Mouse (Mus musculus) right cerebral cortex, adult 2 months (tissue): ENCODE results near the gene Fbxl4.
"Not testable (repeated sequence)": the region's sequence is repeated elsewhere in the genome, so short reads cannot be mapped to it uniquely, and the experiment has no call there.

Source experiments
- DNase-seq, 2 experiments: peaks; one replicate each; pipeline ENCODE4 v3.0.0; 2021 to 2022; ENCODE audit warnings: low spot score in 2 of 2

Gene Fbxl4

DNA sequence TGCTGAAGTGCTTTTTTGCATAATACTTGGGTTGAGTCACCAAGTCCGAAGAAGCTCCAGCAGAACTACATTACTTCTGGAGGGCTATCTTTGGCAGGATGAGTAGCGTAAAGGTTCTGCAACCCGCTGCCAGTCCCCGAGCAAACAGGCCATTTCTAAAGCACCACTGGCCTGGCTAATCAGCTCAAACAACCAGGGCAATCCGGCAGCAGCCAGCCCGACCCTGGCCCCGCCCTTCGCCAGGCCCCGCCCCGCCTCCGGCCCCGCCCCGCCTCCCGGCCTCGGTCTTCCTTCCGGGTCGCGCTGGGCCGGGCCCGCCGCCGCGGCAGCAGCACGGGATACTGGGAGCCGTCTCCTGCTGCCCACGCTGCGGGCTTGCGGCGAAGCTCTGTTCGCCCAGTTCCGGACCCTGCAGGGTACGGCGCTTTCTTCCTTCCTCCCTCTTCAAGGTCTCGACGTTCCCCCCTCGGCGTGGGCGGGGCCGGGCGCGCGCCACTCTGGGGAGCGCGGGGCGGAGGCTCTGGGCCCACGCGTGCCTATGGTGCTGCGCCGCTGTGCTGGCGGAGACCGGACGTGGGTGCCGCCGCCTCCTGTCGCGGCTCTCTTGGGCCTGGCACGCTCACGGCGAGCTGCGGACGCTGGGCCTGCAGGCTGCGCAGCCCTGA lies at the start of gene Fbxl4:
Fbxl4 (plus strand) TSS at position 278 of the 665 bp plus-strand sequence.
- DNase-seq, result peak; percentile 82 to 86

DNA sequence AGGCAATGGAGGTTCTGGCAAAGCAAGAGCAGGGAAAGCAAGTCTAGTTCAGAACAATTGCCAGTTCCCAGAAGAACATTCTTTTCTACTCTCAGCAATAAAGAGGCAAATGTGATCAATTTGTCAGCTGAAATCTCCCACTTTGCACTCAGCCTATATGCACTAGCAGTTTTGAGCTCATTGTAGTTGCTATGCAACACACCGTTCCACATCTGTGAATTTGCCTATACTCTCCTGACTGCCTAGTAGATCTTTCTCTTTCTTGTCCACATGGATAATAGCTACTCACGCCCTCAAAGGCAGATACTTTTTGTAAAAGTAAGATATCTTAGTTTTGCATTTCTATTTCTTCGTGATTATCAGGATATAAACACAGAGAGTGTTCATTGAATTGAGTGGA lies 42.8 kb upstream of the Fbxl4 start:
- no peak for DNase-seq

DNA sequence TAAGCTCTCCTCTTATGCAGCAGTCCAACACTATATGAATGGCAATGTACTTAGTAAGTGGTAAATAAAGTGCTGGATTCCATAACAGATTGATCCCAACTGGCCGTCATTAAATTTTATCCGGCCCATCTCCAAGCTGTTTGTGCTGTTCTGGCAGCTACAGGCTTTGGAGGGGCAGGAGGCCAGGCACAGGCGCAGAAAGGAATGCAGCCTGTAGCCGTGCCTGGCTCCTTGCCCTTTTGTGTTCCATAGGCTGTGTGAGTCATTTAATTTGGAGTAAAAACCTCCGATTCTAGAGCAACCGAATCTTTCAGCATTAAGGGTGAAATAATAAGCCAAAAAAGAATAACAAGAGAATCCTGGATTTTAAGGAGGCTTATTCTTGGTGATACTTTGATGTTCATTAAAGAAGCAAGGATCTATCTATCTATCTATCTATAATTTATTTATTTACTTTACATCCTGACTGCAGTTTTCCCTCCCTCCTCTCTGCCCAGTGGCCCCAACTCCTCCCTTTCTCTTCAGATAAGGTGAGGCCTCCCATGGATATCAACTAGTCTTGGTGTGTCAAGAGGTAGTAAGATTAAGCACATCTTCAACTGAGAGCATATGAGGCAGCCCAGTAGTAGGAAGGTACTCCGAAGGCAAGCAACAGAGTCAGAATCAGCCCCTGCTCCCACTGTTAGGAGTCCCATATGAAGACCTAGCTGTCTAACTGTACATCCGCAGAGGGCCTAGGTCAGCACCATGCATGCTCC lies 14.3 kb upstream of the Fbxl4 start:
- no peak for DNase-seq

DNA sequence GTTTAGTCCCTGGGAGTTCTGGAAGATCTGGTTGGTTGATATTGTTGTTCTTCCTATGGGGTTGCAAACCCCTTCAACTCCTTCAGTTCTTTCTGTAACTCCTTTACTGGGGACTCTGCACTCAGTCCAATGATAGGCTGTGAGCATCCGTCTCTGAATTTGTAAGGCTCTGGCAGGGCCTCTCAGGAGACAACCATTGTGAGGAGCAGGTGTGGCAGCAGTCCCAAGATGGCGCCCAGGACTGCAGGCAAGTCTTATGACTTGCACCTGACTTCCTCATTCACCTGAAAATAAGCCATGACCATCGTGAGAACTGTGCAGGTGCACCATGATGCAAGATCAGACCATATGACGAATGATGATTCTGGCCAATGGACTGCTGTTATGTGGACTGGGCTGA lies 8.3 kb upstream of the Fbxl4 start:
- DNase-seq, result not testable (repeated sequence)

DNA sequence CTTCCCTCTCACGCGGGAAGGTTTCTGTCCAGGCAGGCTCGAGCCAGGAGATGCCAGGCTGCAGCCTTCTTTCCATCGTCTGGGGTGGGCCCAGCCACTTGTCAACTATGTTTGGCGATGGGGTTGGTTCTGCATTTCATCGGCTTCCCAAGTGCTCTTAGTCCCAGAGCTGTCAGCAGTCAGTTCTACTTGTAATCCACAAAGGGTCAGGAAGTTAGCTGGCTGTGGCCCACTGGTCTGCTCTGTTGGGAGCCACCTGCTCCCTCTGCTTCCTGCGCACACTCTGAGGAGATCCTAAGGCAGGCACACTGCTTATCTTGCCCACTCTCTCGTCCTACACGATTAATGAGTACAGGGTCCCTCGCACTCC lies 573 bp downstream of the Fbxl4 start:
- no peak for DNase-seq

DNA sequence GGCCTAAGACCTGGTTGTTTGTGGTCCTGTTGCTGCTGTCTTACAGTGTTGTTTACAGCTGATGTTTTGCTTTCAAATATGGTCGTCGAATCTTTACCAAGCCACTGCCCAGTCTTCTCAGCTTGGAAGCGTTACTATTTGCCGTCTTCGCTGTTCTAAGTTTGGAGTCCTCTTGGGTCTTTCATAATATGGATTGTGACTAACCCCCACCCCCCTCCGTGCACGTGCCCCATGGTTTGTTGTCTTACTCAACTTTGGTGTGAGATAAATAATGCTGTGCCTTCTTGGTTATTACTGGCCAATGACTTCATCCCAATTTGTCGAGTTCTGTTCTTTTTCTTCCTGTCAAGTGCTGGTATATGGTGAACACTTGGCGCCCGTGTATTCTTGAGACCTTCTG lies 1.1 kb downstream of the Fbxl4 start:
- DNase-seq, result no peak

DNA sequence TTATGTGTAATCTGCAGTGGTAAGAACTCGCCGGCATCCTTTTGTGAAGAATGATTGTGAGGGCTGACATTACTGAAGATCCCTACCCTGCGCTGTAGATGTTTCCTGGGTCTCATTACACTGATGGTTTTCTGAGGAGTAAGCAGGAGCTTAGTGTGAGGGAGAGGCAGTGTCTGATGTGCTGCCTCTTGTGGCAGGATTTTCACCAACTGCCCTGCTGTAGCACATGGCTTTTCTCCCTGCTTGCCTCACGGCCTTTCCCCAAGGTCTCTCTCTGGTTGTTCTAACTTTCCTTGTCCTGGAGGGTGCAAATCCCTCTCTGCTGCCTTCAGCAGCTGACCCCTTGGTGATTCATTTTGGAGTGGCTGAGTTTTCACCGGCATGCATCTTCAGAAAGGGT lies 10.0 kb downstream of the Fbxl4 start:
- no peak for DNase-seq

DNA sequence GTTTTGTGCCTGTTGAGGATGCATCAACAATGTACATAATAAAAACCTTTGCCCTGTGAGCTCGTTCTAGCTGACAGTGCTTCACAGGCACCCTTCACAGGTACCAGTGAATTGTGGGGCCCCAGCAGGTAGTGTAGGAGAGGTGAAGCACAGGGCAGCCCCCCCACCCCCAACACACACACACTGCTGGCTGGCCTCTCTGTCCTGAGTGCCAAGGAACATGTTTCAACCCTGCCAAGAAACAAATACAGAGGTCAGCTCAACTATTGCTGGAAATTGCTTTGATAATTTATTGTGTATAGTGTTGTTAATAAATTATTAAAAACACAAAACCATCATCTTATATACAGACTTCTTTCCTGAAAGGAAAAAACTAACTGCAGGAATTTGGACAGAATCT lies 21.2 kb downstream of the Fbxl4 start:
- DNase-seq, result no peak

DNA sequence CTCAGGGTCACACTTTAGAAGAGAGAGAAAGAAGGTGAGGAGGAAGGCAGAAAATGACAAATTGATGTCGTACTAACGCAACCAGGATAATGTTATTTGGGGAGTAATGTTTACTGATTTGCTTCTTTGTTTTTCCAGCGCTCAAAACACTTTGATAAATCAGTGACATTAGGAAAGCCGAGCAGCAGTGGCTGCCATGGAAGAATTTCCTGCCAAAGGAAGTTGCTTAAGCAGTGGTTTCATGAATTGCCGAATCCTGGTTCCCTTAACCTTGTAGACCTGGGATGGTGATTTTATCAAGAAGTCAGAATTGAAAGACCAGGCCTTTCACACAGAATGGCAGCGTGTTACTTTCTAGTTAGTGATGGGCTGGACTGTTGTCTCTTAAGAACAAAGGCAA lies 23.3 kb downstream of the Fbxl4 start:
- DNase-seq, result no peak

DNA sequence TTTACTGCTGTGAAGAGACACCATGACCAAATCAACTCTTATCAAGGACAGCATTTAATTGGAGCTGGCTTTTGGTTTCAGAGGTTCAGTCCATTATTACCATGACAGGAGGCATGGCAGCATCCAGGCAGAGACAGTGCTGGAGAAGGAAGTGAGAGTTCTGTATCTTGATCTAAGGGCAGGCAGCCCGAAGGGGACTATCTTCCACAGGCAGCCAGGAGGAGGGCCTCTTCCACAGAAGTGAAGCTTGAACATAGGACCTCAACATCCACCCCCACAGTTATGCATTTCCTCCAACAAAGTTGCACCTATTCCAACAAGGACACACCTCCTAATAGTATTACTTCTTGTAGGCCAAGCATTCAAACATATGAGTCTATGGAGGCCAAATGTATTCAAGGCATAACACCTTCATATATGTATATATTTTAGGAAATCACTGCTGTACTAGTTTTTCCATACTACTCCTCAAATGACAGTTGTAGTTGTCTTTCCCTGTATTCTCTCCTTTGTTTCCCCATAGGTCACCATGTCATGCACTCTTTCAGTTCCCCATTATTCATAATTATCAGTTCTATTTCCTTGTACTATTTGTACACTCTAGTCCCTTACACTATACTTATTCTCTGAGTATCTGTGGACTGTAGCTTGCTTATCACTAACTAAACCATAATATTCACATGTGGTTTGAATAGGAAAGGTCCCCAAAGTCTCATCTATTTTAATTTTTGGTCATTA lies 26.4 kb downstream of the Fbxl4 start:
- DNase-seq, result no peak

DNA sequence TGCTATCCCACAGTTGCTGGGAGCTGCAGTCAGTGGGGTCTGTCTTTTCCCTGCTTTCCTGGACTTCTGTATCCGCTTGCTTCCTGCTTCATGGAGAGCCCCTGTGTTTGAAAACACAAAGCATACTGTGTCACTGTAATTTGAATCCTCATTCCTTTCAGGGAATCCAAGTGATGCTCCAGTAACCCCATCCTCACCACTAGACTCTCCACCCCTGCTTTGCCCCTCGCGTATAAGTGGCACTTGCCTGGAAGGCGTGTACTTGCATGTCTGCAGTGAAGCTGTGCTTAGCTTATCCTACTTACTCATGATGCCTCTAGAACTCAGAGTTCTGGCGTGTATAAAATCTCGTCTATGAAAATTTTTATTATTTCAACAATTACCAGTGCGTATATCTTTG lies 32.7 kb downstream of the Fbxl4 start:
- no peak for DNase-seq

DNA sequence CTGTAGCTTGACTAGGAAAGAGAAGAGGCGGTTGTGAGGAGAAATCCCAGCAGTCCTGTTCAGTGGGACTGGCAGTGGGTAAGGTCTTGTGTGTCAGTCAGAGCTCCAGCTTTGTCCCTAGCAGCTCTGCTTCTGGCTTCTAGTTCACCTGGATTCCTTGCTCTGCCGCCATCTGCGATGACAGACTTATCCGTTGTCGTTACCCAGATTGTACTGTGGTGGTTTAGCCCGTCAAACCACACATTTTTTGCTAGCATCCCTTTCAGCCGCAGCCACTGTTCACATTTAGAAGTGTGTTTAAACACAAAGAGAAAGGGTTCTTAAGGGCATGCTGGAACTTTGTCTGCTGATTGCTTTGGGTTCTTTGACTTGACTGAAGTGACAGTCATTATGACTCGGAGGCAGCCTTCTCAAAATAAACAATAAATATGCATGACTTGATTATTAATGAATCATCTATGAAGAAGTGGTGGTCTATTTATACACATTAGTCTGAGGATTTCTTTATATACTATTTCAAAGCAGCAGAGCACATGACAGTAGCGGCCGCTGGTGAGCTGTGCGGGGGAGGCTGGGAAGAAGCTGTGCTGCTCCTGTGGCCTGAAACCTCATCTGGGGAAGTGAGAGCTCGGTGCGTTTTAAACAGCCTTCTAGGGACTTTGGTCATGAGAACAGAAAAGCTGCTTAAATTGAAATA lies 35.6 kb downstream of the Fbxl4 start:
- peak; percentile 30 to 31 for DNase-seq

DNA sequence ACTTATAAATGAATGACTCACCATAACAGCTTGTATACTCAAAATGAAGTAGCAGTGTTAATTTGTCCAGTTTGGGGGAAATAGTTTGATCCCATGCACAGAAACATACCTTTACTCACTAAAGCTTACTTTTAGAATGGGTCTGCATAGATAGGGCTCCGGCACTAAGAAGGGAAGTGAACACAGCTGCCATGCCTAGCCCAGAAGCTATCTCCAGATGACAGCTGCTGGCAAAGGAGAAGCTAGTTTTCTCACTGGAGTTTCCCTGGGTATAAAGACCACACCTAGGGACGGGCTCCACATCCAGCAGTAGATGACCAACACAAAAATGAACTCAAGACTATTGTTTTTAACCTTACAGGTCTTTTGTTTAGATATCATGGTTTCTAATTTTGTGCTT lies 38.1 kb downstream of the Fbxl4 start:
- DNase-seq, result no peak

DNA sequence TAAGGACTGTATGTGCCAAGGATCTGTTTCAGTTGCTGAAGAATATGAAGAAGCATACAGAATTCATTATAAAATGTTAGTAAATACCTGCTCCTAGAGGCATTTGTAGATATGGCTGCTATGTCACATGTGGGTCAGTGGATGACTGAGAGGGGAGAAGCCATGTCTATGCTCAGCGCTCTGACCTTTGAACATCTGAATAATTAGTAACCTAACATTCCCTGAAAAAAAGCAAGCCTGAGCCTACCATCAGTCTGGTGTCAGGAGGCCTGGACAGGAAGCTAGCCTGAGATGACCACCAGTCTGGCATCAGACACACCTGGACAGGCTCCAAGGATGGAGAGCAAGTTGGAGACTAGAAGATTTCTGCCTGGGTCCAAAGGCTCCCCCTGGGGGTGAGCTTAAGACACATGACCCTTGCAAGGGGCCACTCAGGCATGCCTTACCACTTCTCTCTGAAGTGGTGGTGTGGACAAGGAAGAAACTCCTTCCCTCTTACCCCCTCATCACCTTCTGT lies 39.2 kb downstream of the Fbxl4 start:
- DNase-seq, result no peak

DNA sequence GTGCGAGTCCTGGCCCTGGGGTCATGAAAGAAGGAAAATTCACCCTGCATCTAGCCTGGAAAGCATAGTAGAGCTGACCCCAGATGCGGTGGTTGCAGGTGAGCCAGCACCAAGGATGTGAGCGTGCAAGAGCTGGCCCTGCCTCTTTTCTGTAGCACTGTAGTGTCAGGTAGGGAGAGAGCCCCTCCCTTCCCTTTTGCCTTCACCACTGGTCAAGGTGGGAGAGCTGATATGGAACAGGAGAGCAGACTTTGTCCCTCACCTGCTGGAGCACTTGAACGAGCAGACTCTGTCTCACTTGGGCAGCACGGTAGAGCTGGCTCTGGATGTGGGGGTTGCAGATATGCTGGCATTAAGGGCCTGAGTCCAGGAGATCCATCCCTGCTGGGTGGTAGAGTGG lies 39.7 kb downstream of the Fbxl4 start:
- DNase-seq, result no peak

DNA sequence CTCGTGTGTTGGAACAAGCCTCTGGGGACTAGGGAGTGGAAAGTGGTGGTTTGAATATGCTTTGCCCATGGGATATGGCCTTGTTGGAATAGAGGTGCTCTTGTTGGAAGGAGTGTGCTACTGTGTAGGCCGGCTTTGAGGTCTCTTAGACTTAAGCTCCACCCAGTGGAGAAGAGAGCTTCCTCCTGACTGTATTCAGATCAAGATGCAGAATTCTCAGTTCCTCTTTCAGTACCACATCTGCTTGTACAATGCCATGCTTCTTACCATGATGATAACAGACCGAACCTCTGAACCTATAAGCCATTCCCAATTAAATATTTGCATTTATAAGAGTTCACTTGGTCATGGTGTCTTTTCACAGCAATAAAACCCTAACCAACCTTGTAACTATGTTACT lies 44.7 kb downstream of the Fbxl4 start:
- no peak for DNase-seq

DNA sequence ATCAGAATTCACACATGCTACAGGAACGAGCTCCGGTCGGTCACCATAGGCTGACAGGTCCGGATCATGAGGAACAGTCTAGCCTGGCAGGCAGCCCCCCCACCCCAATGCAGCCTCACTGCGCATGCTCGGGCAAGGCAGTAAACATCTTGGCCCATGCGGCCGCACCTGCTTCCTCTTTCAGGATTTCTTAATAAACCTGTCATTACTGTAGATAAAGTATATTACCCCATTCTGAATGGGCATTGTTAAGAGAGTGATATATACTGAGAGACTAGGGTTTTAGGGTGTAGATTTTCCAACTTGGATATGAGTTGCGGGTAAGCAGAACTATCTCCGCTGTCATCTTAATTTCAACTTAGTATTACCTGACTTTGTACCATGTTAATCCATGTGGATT lies 45.6 kb downstream of the Fbxl4 start:
- DNase-seq, result no peak

DNA sequence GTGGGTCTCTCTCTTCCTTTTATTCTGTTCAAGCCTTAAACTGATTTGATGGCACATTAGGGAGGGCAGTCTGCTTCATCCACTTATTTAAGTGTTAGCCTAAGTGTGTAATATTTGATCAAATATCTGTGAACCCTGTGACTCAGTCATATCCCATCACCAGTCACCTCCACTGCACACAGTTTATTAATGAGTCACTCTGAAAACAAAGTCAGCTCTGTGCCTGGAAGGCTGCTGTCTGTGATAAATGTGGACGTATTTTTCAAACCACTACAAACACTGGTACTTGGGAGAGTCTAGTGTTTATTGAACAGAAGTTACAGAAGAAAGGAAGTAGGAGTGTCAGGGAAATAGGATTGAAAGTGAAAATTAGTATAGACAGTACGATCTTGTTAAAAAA lies 63.3 kb downstream of the Fbxl4 start:
- no peak for DNase-seq

DNA sequence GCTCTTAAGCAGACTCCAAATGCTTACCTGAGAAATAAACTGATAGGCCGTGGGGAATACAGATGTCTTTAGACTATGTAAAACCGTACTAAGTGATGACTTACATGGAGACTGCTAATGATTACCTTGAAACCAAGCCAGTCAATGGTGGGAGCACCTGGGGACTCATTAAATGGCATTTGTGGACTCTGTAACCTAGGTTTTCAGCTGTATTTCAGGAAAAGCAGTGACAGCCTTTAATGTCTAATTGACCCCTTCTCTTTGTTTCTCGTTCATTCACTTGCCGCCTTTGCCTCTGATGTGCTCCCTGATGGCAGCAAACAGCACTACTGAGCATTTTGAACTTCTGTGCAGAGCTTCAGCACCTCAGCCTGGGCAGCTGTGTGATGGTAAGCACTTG lies 65.1 kb downstream of the Fbxl4 start:
- DNase-seq, result no peak

DNA sequence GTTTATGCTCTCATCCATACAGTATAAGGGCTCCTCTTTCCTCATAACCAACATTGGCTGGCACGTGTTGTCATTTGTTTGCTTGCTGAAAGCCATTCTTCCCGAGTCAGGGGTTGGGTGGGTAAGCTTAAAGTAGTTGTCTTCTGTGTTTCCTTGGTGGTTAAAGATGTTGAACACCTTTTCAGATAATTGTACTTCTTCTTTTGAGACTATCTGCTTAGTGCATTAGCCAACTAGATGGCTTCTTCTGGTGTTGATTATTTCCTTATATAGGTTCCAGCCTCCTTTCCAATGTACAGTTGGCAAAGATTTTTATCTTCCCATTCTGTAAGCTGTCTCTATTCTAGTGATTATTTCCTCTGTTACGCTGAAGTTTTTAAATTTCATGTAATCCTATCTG lies 70.8 kb downstream of the Fbxl4 start:
- no peak for DNase-seq

DNA sequence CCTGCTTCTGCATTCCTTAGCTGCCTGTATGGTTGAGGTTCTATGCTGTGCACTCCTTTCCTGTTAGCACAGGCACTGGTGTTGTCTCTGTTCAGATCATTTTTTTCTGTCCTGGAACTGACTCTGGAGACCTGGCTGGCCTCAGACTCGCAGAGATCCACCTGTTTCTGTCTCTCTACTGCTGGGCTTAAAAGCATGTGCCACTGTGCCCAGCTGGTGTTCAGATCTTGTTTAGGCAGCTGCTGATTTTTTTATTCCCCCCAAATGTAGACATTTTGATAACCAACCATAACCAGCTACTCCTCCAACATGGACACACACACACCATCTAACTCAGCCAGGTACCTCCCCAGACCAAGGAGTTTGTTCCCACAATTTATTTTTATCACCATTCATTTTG lies 112.2 kb downstream of the Fbxl4 start:
- DNase-seq, result no peak
